Comparison of ENCODE assay signal across 8 mouse cellular contexts in genomic region chr10:60830556-60831350, GRCm38 (mm10). TPM values are rescaled to one million over a fixed set of nuclear protein-coding genes. Genes with fewer than 3 reads are reported as not detected.
A peak's percentile ranks its signal among the peaks of the same experiment; 100 is the strongest.
DNase-seq lines count a peak whose midpoint lies in the region; ATAC-seq and TF ChIP-seq lines count a peak whose summit lies in the region.

No protein-coding gene starts in this region.

- ATAC-seq in intestine, postnatal 0 days: peak; percentile 17
- ATAC-seq in midbrain, embryonic 15.5 days (replicated peaks): peak; percentile 18; the same call in 1 of the 2 replicates
- no peak for ATAC-seq in monocyte, adult 5-6 weeks (replicated peaks; ENCODE audit: insufficient number of reproducible peaks, low FRiP score, low TSS enrichment, poor library complexity, severe bottlenecking)

- peak overlapping the region; percentile 76 for H3K9ac ChIP-seq in intestine, postnatal 0 days (ENCODE audit: low read depth, low read length)
- peak overlapping the region; percentile 51 for H3K9ac ChIP-seq in midbrain, embryonic 15.5 days

- peak overlapping the region; percentile 98 for H3K4me2 ChIP-seq in intestine, postnatal 0 days (replicated peaks; ENCODE audit: low read depth)
- peak overlapping the region; percentile 96 for H3K4me2 ChIP-seq in midbrain, embryonic 15.5 days

- H3K4me3 ChIP-seq in forebrain, embryonic 10.5 days: peak overlapping the region; percentile 83
- H3K4me3 ChIP-seq in intestine, postnatal 0 days (ENCODE audit: low read depth, low read length): peak overlapping the region; percentile 68
- H3K4me3 ChIP-seq in midbrain, embryonic 15.5 days: peak overlapping the region; percentile 59

- TF ChIP-seq CTCF in intestine, postnatal 0 days (IDR thresholded peaks at IDR 0.05; ENCODE audit: low read depth): no peak

- peak; percentile 21 for DNase-seq in gastrocnemius, postnatal 25 days
- DNase-seq in gastrocnemius, adult 18-20 months (ENCODE audit: low spot score): no peak
- peak; percentile 62 for DNase-seq in MN1 (ENCODE audit: low spot score)
- DNase-seq in forebrain, embryonic 10.5 days (ENCODE audit: extremely low spot score, low spot score): peak; percentile 62
- DNase-seq in thymus, postnatal 36 days: no peak

- H3K4me1 ChIP-seq in forebrain, embryonic 10.5 days: peaks cover 76% of the 10 kb centered on the region
- H3K4me1 ChIP-seq in intestine, postnatal 0 days (replicated peaks; ENCODE audit: control insufficient read depth, insufficient read depth, low read length): peaks cover 6% of the 10 kb centered on the region; the same call in 1 of the 2 replicates
- H3K4me1 ChIP-seq in midbrain, embryonic 15.5 days: peaks cover 47% of the 10 kb centered on the region

- peak overlapping the region; percentile 89 for H3K27ac ChIP-seq in forebrain, embryonic 10.5 days
- peak overlapping the region; percentile 88 for H3K27ac ChIP-seq in intestine, postnatal 0 days (ENCODE audit: low read depth, low read length)
- peak overlapping the region; percentile 44; the same call in 1 of the 2 replicates for H3K27ac ChIP-seq in midbrain, embryonic 15.5 days

- no peaks in the 10 kb centered on the region for H3K36me3 ChIP-seq in forebrain, embryonic 10.5 days (replicated peaks)
- H3K36me3 ChIP-seq in intestine, postnatal 0 days (ENCODE audit: control insufficient read depth, insufficient read depth): no peaks in the 10 kb centered on the region
- H3K36me3 ChIP-seq in midbrain, embryonic 15.5 days (replicated peaks): no peaks in the 10 kb centered on the region

- H3K27me3 ChIP-seq in forebrain, embryonic 10.5 days (ENCODE audit: poor library complexity, severe bottlenecking): peaks cover 98% of the 10 kb centered on the region
- H3K27me3 ChIP-seq in intestine, postnatal 0 days (replicated peaks; ENCODE audit: control insufficient read depth, insufficient read depth, low read length): peaks cover 27% of the 10 kb centered on the region
- H3K27me3 ChIP-seq in midbrain, embryonic 15.5 days (replicated peaks): peaks cover 62% of the 10 kb centered on the region

- H3K9me3 ChIP-seq in forebrain, embryonic 10.5 days: no peaks in the 10 kb centered on the region
- H3K9me3 ChIP-seq in intestine, postnatal 0 days (ENCODE audit: control insufficient read depth): no peaks in the 10 kb centered on the region
- H3K9me3 ChIP-seq in midbrain, embryonic 15.5 days: no peaks in the 10 kb centered on the region

- under 1% methylated on average over 77 of the region's 78 CpGs for WGBS in forebrain, embryonic 10.5 days
- WGBS in intestine, postnatal 0 days: under 1% methylated on average over 78 of the region's 78 CpGs
- WGBS in midbrain, embryonic 15.5 days: under 1% methylated on average over 73 of the region's 78 CpGs

RNA-seq across cellular contexts. Expression of gene Unc5b, which starts 0.6 kb away (rescaled TPM):
- total RNA-seq in gastrocnemius, postnatal 25 days (2021): 1 to 10 TPM; 2.0 to 3.5 TPM
- 1 to 10 TPM; 1.3 to 3.3 TPM for total RNA-seq in gastrocnemius, adult 18-20 months (2021)
- polyA plus RNA-seq in forebrain, embryonic 10.5 days (2016; fragmentation: Nextera tagmentation; extraction: Ambion mirVana): 3.2 and 3.4 TPM in 2 replicates
- polyA plus RNA-seq in intestine, postnatal 0 days (2015; fragmentation: Nextera tagmentation; extraction: Ambion mirVana): 2.5 and 2.6 TPM in 2 replicates
- polyA plus RNA-seq in midbrain, embryonic 15.5 days (2015; fragmentation: Nextera tagmentation; extraction: Ambion mirVana): 2.8 and 2.9 TPM in 2 replicates
- 0.38 TPM in 1 of 3 replicates, not detected in the others for total RNA-seq in monocyte, adult 5-6 weeks (2017)

Comparison
In these comparisons a context has a peak if more than half of its experiments do, and no peak if none do; other contexts are left out.
1. DNase-seq: peak in gastrocnemius, postnatal 25 days (single experiment), MN1 (single experiment) and forebrain, embryonic 10.5 days (single experiment); none in gastrocnemius, adult 18-20 months (single experiment) and thymus, postnatal 36 days (0 of 2).
2. Peak in every context shown above with its lines, with median percentiles within 50 percentile points of each other: H3K27ac ChIP-seq and H3K4me3 ChIP-seq.